8 mouse cellular contexts compared by ENCODE assay signal in genomic region chr4:141148009-141148801, GRCm38 (mm10). TPM values are rescaled to one million over a fixed set of nuclear protein-coding genes. Genes with fewer than 3 reads are reported as not detected.
DNase-seq lines count a peak whose midpoint lies in the region; ATAC-seq and TF ChIP-seq lines count a peak whose summit lies in the region.

No protein-coding gene starts in this region.

- peaks cover 15% of the 10 kb centered on the region for H3K4me1 ChIP-seq in neural tube, embryonic 11.5 days (ENCODE audit: control insufficient read depth, insufficient read depth, low read length)
- peaks cover 24% of the 10 kb centered on the region for H3K4me1 ChIP-seq in forebrain, embryonic 12.5 days
- H3K4me1 ChIP-seq in liver, postnatal 0 days (ENCODE audit: insufficient read depth): peaks cover 24% of the 10 kb centered on the region

- H3K27ac ChIP-seq in neural tube, embryonic 11.5 days (ENCODE audit: low read depth, low read length): peak overlapping the region; percentile 81
- peak overlapping the region; percentile 84 for H3K27ac ChIP-seq in forebrain, embryonic 12.5 days
- peak overlapping the region; percentile 93 for H3K27ac ChIP-seq in liver, postnatal 0 days (ENCODE audit: low read depth)

- H3K4me2 ChIP-seq in neural tube, embryonic 11.5 days (ENCODE audit: low read depth): peak overlapping the region; percentile 65
- peak overlapping the region; percentile 85 for H3K4me2 ChIP-seq in forebrain, embryonic 12.5 days
- peak overlapping the region; percentile 85 for H3K4me2 ChIP-seq in liver, postnatal 0 days (ENCODE audit: low read depth, low read length)

- no peak for TF ChIP-seq CTCF in liver, postnatal 0 days (IDR thresholded peaks at IDR 0.05; ENCODE audit: low read depth)

- WGBS in neural tube, embryonic 11.5 days: under 1% methylated on average over 60 of the region's 66 CpGs
- WGBS in forebrain, embryonic 12.5 days: under 1% methylated on average over 66 of the region's 66 CpGs
- under 1% methylated on average over 62 of the region's 66 CpGs for WGBS in liver, postnatal 0 days (ENCODE audit: insufficient replicate concordance)

- no peaks in the 10 kb centered on the region for H3K36me3 ChIP-seq in neural tube, embryonic 11.5 days (ENCODE audit: control insufficient read depth, insufficient read depth, low read length)
- H3K36me3 ChIP-seq in forebrain, embryonic 12.5 days (replicated peaks): no peaks in the 10 kb centered on the region
- H3K36me3 ChIP-seq in liver, postnatal 0 days (replicated peaks; ENCODE audit: insufficient read depth, low read length): no peaks in the 10 kb centered on the region

- H3K27me3 ChIP-seq in neural tube, embryonic 11.5 days (ENCODE audit: control insufficient read depth, insufficient read depth, low read length): no peaks in the 10 kb centered on the region
- H3K27me3 ChIP-seq in forebrain, embryonic 12.5 days: 0 out of 2 replicates have a peak, but pooled peaks cover 3% of the 10 kb centered on the region
- H3K27me3 ChIP-seq in liver, postnatal 0 days (ENCODE audit: insufficient read depth, low read length): no peaks in the 10 kb centered on the region

- no peak for TF ChIP-seq EP300 in liver, postnatal 0 days (IDR thresholded peaks at IDR 0.05; ENCODE audit: low read depth)

- peak overlapping the region; percentile 92 for H3K4me3 ChIP-seq in neural tube, embryonic 11.5 days (ENCODE audit: low read depth, low read length)
- peak overlapping the region; percentile 95 for H3K4me3 ChIP-seq in forebrain, embryonic 12.5 days (replicated peaks)
- H3K4me3 ChIP-seq in liver, postnatal 0 days (ENCODE audit: low read depth, low read length): peak overlapping the region; percentile 100

- no peaks in the 10 kb centered on the region for H3K9me3 ChIP-seq in neural tube, embryonic 11.5 days (ENCODE audit: control insufficient read depth, low read length)
- H3K9me3 ChIP-seq in forebrain, embryonic 12.5 days: no peaks in the 10 kb centered on the region
- no peaks in the 10 kb centered on the region for H3K9me3 ChIP-seq in liver, postnatal 0 days (ENCODE audit: low read length)

- H3K9ac ChIP-seq in neural tube, embryonic 11.5 days (ENCODE audit: low read length): peak overlapping the region; percentile 94
- peak overlapping the region; percentile 96 for H3K9ac ChIP-seq in forebrain, embryonic 12.5 days
- H3K9ac ChIP-seq in liver, postnatal 0 days (replicated peaks): peak overlapping the region; percentile 96

- ATAC-seq in neural tube, embryonic 11.5 days (ENCODE audit: insufficient read depth, low FRiP score, low TSS enrichment): peak; percentile 84
- peak; percentile 88 for ATAC-seq in forebrain, embryonic 12.5 days (ENCODE audit: low FRiP score)
- peak; percentile 44 for ATAC-seq in inflammation-experienced regulatory T-cells, adult 6 months
- peak; percentile 75 for ATAC-seq in liver, postnatal 0 days

- no peak for DNase-seq in neural tube, embryonic 11.5 days (ENCODE audit: low spot score)
- no peak for DNase-seq in neural tube, embryonic 10.5 days (ENCODE audit: extremely low spot score, low spot score)
- peak; percentile 59 for DNase-seq in adipocyte (ENCODE audit: low spot score)
- DNase-seq in liver, postnatal 0 days: peak; percentile 68
- peak; percentile 53 for DNase-seq in spleen, adult 12 weeks (ENCODE audit: low spot score)
- no peak for DNase-seq in urinary bladder, postnatal 25 days (ENCODE audit: low spot score)

RNA-seq across cellular contexts. Expression of gene Fbxo42, which starts 0.5 kb away (rescaled TPM):
- polyA plus RNA-seq in neural tube, embryonic 11.5 days (2014; fragmentation: Nextera tagmentation; extraction: Ambion mirVana): 29.3 and 30.3 TPM in 2 replicates
- 24.7 and 26.9 TPM in 2 replicates for polyA plus RNA-seq in forebrain, embryonic 12.5 days (2016; fragmentation: Nextera tagmentation; extraction: Ambion mirVana)
- 1 to 10 TPM; 5.5 to 6.3 (median 5.8) TPM for polyA plus RNA-seq in inflammation-experienced regulatory T-cells, adult 6 months (2017; shearing (Covaris generic))
- polyA plus RNA-seq in liver, postnatal 0 days (2015; fragmentation: Nextera tagmentation; extraction: Ambion mirVana): 11.2 and 11.7 TPM in 2 replicates

RNA-seq across cellular contexts. Expression of gene Szrd1, which starts 8.6 kb away (rescaled TPM):
- polyA plus RNA-seq in neural tube, embryonic 11.5 days (2014; fragmentation: Nextera tagmentation; extraction: Ambion mirVana): 30.7 and 32.1 TPM in 2 replicates
- polyA plus RNA-seq in forebrain, embryonic 12.5 days (2016; fragmentation: Nextera tagmentation; extraction: Ambion mirVana): 32.2 and 36.4 TPM in 2 replicates
- polyA plus RNA-seq in inflammation-experienced regulatory T-cells, adult 6 months (2017; shearing (Covaris generic)): 10 to 100 TPM; 37.9 to 88.5 (median 58.2) TPM
- polyA plus RNA-seq in liver, postnatal 0 days (2015; fragmentation: Nextera tagmentation; extraction: Ambion mirVana): 16.8 and 17.7 TPM in 2 replicates

Comparison
In these comparisons a context has a peak if more than half of its experiments do, and no peak if none do; other contexts are left out.
1. DNase-seq: peak in adipocyte (single experiment), liver, postnatal 0 days (single experiment) and spleen, adult 12 weeks (single experiment); none in neural tube, embryonic 11.5 days (single experiment), neural tube, embryonic 10.5 days (single experiment) and urinary bladder, postnatal 25 days (single experiment).
2. Peak in every context shown above with its lines, with median percentiles within 50 percentile points of each other: ATAC-seq, H3K27ac ChIP-seq, H3K4me2 ChIP-seq, H3K4me3 ChIP-seq and H3K9ac ChIP-seq.